Mouse (Mus musculus): Measurements from ENCODE around the gene Hist1h2br. TPM values are rescaled to one million over a fixed set of nuclear protein-coding genes. Genes with fewer than 3 reads are reported as not detected.
"Not testable (repeated sequence)": the region's sequence is repeated elsewhere in the genome, so short reads cannot be mapped to it uniquely, and the experiment has no call there.

Hist1h2br gene
- 26.8 and 30.6 TPM in 2 replicates for polyA plus RNA-seq (2012; rRNA removed)

DNA sequence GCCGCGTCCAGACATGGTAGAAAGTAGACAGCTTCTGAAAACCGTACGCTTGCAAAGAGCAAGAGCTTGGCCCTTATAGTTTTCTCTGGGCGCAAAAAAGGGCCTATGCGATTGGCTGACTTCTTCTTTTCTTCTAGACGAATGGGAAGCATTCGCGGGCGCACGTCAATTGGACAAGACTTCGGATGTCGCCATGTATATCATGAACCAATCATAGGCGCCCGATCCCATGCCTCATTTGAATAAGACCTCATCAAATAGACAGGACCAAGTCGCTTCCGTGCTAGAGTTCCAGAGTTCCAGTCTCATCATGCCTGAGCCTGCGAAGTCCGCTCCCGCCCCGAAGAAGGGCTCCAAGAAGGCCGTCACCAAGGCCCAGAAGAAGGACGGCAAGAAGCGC lies at the start of gene Hist1h2br, which contains the start of gene Hist1h2ap:
Gene Hist1h2br, plus strand, starts transcription at position 283 of the 400 bp plus-strand sequence.
Gene Hist1h2ap, minus strand, starts transcription at position 47 of the 400 bp plus-strand sequence.
- H3K27ac ChIP-seq (ENCODE audit: control insufficient read depth, insufficient read depth, low read depth, low read length); H3K4me3 ChIP-seq (ENCODE audit: control insufficient read depth, low read depth, low read length); H3K4me1 ChIP-seq (ENCODE audit: control insufficient read depth, insufficient read depth, low read length); H3K27me3 ChIP-seq (ENCODE audit: control insufficient read depth, insufficient read depth, low read length); H3K36me3 ChIP-seq (ENCODE audit: control insufficient read depth, insufficient read depth, low read length): not testable (repeated sequence)

DNA sequence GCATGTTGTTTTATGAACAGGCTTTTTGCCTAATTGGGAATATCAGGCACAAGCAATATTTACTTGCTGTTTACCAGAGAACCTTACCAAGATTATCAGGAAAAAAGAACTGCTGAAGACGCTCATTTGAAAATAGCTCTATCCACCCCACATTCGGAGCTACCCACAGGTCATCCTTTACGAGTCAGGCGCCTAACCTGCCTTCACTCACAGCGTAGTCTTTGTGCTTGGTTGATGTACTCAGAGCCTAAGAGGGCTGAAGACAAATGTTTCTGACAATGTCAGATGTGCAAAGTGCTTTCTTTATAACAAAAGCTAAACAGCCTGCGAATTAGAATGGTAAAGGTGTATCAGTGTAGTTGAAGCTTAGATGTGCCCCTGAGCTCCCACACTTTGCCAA lies 49.2 kb upstream of the Hist1h2br start:
- Histone ChIP-seq H3K27me3 (ENCODE audit: control insufficient read depth, insufficient read depth, low read length) (peaks cover 2% of the 10 kb centered on the region; the same call in 1 of the 2 replicates), H3K27ac (ENCODE audit: control insufficient read depth, insufficient read depth, low read depth, low read length) (no peak overlapping the region), H3K36me3 (ENCODE audit: control insufficient read depth, insufficient read depth, low read length) (no peaks in the 10 kb centered on the region), H3K4me3 (ENCODE audit: control insufficient read depth, low read depth, low read length) (no peak overlapping the region), H3K4me1 (ENCODE audit: control insufficient read depth, insufficient read depth, low read length) (peaks cover 13% of the 10 kb centered on the region)
- TF ChIP-seq CTCF (IDR thresholded peaks at IDR 0.05; ENCODE audit: control insufficient read depth, insufficient read depth, insufficient replicate concordance, low read depth, low read length), result no peak
- TF ChIP-seq POLR2A (IDR thresholded peaks at IDR 0.05; ENCODE audit: control insufficient read depth, low read depth, low read length), result no peak

DNA sequence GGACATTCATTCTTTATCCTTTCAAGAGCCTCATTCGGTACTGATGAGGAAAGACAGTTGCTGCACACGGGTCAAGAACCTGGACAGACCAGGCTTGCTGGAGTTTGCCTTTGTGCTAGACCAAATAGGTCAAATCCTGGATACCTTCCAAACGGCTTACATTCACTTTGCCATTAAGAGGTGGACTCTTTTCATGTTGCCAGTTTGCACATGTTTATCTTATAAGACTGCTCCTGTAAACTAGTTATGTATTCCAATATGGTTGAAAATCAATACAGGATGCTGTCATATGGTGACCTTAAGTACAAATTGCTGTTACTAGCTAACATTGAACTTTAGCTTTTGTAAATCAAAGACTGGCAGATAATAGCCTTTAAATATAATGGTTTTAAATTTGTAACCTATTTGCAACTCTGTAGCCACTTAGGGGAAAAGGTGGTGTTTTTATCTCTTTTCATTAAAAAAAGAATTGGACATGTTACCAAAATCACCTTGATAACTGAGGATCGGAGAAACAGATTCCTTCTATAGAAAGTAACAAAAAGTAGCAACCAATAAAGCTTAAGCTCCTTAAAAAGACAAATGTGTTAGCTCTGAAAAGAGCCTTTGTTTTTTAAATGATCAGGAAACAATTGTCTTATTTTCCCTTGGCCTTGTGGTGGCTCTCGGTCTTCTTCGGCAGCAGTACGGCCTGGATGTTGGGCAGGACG lies 47.2 kb upstream of the Hist1h2br start:
- Histone ChIP-seq H3K27ac (ENCODE audit: control insufficient read depth, insufficient read depth, low read depth, low read length) (peak overlapping the region; percentile 74), H3K4me1 (ENCODE audit: control insufficient read depth, insufficient read depth, low read length) (peaks cover 7% of the 10 kb centered on the region), H3K4me3 (ENCODE audit: control insufficient read depth, low read depth, low read length) (peak overlapping the region; percentile 73), H3K27me3 (ENCODE audit: control insufficient read depth, insufficient read depth, low read length) (no peaks in the 10 kb centered on the region), H3K36me3 (ENCODE audit: control insufficient read depth, insufficient read depth, low read length) (no peaks in the 10 kb centered on the region)
- TF ChIP-seq CTCF (IDR thresholded peaks at IDR 0.05; ENCODE audit: control insufficient read depth, insufficient read depth, insufficient replicate concordance, low read depth, low read length), result no peak

DNA sequence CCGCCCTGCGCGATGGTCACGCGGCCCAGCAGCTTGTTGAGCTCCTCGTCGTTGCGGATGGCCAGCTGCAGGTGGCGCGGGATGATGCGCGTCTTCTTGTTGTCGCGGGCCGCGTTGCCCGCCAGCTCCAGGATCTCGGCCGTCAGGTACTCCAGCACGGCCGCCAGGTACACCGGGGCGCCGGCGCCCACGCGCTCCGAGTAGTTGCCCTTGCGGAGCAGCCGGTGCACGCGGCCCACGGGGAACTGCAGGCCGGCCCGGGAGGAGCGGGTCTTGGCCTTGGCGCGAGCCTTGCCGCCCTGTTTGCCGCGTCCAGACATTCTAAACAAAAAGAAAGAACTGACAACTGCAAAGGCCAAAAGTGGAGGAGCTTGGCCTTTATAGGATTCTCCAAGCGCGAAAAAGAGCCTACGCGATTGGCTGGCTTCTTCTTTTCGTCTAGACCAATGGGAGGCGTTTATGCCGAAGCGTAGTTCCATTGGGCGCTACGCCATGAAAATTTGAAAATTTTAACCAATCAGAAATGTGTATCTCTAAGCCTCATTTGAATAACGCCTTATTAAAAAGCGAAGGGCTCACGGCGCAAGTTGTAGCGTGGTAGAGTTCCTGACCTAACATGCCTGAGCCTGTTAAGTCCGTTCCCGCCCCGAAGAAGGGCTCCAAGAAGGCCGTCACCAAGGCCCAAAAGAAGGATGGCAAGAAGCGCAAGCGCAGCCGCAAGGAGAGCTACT lies 46.5 kb upstream of the Hist1h2br start, which contains the start of the genes Hist1h2an and Hist1h2bp:
Gene Hist1h2an, minus strand, starts transcription at position 320 of the 731 bp plus-strand sequence.
Gene Hist1h2bp, plus strand, starts transcription at position 563 of the 731 bp plus-strand sequence.
- H3K27me3 ChIP-seq (ENCODE audit: control insufficient read depth, insufficient read depth, low read length); H3K4me1 ChIP-seq (ENCODE audit: control insufficient read depth, insufficient read depth, low read length); H3K36me3 ChIP-seq (ENCODE audit: control insufficient read depth, insufficient read depth, low read length): not testable (repeated sequence)
- peak within 1 kb of the TSS; percentile 88 for H3K4me3 ChIP-seq (ENCODE audit: control insufficient read depth, low read depth, low read length)
- peak; percentile 63; the same call in 1 of the 2 replicates for TF ChIP-seq POLR2A (IDR thresholded peaks at IDR 0.05; ENCODE audit: control insufficient read depth, low read depth, low read length)
- H3K27ac ChIP-seq (ENCODE audit: control insufficient read depth, insufficient read depth, low read depth, low read length), result peak within 1 kb of the TSS; percentile 84

DNA sequence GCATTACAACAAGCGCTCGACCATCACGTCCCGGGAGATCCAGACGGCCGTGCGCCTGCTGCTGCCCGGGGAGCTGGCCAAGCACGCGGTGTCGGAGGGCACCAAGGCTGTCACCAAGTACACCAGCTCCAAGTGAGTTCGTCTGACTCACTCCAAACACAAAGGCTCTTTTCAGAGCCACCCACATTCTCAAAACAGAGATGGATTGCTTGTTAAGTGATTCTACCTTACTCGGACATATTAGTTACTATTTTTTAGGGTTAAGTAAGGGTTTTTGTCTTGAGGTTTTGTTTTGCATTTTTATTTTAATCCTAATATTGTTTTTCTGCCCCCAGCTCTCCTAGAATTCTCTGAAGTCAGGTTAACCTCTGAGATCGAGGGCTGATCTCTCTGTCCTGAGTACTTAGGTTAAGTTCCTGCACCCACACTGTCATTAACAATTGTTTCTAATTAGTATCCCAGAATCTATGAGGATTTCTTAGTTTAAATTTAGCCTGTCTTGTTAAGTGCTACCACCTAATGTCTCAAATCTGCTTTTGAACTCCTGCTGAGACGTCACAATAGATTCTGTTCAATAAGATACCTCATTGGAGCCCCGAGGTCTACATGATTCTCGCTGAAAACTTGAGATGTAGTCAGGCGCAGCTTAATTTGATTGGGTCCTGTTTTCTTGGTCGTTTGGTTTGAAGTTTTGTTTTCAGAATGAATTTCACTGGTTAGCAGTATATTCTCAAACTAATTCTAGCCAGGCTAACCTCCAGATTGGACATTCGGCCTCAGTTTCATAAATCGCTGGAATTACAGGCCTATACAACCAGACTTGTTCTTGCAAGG lies 45.6 kb upstream of the Hist1h2br start:
- H3K4me3 ChIP-seq (ENCODE audit: control insufficient read depth, low read depth, low read length), result peak overlapping the region; percentile 67
- H3K27ac ChIP-seq (ENCODE audit: control insufficient read depth, insufficient read depth, low read depth, low read length), result peak overlapping the region; percentile 58
- H3K36me3 ChIP-seq (ENCODE audit: control insufficient read depth, insufficient read depth, low read length), result no peaks in the 10 kb centered on the region
- peaks cover 4% of the 10 kb centered on the region for H3K4me1 ChIP-seq (ENCODE audit: control insufficient read depth, insufficient read depth, low read length)
- TF ChIP-seq POLR2A (IDR thresholded peaks at IDR 0.05; ENCODE audit: control insufficient read depth, low read depth, low read length), result no peak
- TF ChIP-seq CTCF (IDR thresholded peaks at IDR 0.05; ENCODE audit: control insufficient read depth, insufficient read depth, insufficient replicate concordance, low read depth, low read length), result no peak
- H3K27me3 ChIP-seq (ENCODE audit: control insufficient read depth, insufficient read depth, low read length), result no peaks in the 10 kb centered on the region

DNA sequence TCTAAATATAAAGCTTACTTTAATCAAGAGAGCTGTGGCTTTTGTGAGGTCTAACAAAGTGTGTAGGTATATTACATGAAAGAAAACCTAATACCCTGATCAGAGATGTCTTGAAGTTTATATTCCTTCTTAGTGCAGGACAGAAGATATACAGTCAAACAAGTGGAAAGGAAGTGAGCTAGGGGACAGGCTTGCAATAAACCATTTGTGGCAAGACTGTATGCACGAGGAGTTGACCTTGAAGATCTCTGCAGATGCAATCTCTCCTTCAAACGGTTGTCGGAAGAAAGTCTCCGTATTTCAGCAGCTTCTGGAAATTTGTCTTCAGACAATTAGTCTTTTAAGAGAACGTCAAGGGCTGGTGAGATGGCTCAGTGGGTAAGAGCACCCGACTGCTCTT lies 43.6 kb upstream of the Hist1h2br start:
- H3K36me3 ChIP-seq (ENCODE audit: control insufficient read depth, insufficient read depth, low read length), result no peaks in the 10 kb centered on the region
- no peaks in the 10 kb centered on the region for H3K27me3 ChIP-seq (ENCODE audit: control insufficient read depth, insufficient read depth, low read length)
- H3K4me3 ChIP-seq (ENCODE audit: control insufficient read depth, low read depth, low read length), result peak overlapping the region; percentile 63
- H3K27ac ChIP-seq (ENCODE audit: control insufficient read depth, insufficient read depth, low read depth, low read length), result no peak overlapping the region
- peaks cover 2% of the 10 kb centered on the region; the same call in 1 of the 2 replicates for H3K4me1 ChIP-seq (ENCODE audit: control insufficient read depth, insufficient read depth, low read length)
- TF ChIP-seq CTCF (IDR thresholded peaks at IDR 0.05; ENCODE audit: control insufficient read depth, insufficient read depth, insufficient replicate concordance, low read depth, low read length), result no peak
- no peak for TF ChIP-seq POLR2A (IDR thresholded peaks at IDR 0.05; ENCODE audit: control insufficient read depth, low read depth, low read length)

Measured in testis, adult 2 months (tissue).